Mouse (Mus musculus): ENCODE measurements around the gene Ssh2.
A peak's percentile ranks its signal among the peaks of the same experiment; 100 is the strongest.
"Not testable (repeated sequence)": the region's sequence is repeated elsewhere in the genome, so short reads cannot be mapped to it uniquely, and the experiment has no call there.

Gene Ssh2

DNA sequence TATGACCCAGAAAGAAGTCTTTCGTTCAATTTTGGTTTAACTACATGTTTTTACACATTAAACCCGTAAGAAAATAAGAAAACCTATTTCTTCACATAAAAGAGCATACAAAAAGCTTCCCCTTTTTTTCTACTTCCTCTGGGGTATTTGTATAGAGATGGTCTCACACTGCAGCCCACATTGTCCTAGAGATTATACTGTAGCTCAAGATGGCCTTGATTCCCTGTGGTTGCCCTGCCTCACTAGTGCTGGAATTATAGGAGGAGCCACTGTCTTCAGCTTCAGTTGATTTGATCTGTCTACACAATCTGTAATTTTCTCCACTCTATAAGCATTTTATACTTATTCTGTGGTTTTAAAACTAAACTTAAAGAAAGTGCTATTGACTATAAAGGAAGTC, 15.4 kb downstream of the Ssh2 start:
- DNase-seq (ENCODE audit: low spot score): no peak

DNA sequence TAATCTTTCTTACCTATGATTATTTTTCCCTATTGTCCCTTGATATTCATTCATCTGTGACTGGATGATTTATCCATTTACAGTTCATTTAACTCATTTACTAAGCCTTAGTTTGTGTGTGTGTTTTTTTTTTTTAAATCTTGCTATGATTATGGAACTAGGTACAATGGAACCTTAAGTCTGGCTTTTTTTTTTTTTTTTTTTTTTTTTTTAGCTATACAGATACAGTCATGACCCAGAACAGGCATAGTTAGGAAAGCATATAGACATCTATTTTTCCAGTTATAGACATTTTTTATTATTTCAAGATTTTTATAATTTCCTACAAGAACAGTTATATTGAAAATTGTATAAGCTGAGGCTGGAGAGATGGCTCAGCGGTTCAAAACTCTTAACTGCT, 19.2 kb downstream of the Ssh2 start:
- no peak for DNase-seq (ENCODE audit: low spot score)

DNA sequence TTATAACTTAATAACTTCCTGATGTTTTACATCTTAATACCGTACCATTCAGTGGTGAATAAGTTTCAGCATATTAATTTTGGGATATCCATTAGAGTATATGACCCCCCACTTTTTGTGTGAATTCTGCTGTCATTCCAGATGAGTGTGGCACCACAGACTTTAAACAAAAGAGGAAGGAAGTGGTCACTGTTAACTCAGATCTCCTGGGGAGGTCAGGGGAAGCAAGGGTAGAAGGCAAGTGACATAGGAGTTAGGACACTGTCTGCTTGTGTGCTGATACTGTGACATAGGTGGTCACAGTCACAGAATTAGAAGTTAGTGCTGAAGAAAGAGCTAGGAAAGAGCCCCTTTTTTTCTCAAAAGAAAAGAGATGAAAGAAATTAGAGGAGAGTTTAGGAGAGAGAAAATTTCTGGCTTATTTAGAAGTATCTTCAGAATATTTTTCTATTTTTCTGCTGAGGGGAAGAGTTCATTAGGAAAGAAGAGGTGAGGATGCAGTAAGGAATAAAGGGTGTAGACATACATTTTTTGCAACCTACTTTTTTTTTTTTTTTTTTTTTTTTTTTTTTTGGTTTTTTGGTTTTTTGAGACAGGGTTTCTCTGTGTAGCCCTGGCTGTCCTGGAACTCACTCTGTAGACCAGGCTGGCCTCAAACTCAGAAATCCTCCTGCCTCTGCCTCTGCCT, 23.7 kb downstream of the Ssh2 start:
- no peak for DNase-seq (ENCODE audit: low spot score)

DNA sequence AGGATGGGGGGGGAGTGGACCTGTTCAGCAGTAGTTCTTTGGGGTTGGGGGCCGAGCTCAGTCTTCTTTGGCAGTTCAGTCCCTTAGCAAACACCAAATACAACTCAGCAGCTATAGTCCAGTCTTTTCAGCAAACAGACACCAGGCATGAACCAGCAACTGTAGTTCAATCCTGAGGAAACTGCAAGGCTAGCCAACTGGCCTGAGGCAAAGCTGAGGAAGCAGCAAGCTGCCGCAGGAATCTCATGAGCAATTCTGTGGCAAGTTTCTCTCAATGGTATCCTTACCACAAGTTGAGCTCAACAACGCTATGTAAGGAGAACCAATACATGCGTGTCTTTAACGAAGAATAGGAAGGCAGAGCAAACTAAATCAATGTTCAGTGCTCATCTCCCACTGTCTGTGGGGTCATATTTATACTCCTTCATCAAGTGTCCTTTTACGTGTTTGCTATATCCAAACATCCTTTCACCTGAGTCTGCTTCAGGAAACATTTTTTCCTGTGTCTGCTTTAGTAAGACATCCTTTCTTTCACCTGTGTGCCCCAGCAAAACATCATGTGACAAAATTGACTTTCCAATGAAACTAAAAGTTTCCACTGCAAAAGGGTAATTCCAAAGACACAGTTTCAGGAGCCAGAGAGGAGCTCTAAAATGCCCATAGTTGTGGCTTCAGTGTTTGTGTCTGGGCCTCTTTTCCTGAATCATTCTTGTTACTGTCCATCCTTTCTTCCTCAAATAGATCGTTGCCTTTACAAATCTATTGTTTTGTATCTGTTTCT, 24.6 kb downstream of the Ssh2 start:
- no peak for DNase-seq (ENCODE audit: low spot score)

DNA sequence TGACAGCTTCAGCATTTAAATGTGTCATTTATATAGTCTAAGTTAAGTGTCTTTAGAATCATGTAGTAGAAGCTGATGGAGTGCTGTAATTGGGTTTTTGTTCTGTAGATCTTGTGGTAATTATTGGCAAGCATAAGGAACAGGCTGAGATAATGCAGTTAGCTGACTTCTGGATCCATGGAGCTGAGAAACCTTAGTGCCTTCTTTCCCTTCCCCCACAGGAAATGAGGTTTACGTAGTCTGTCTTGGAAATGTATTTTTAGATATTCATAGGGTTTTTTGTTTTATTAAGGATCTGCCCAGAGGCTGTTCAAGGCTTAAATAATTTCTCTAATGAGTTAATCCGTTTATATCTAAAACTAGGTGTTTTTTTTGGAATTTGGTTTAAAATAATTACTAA, 26.8 kb downstream of the Ssh2 start:
- DNase-seq (ENCODE audit: low spot score): no peak

DNA sequence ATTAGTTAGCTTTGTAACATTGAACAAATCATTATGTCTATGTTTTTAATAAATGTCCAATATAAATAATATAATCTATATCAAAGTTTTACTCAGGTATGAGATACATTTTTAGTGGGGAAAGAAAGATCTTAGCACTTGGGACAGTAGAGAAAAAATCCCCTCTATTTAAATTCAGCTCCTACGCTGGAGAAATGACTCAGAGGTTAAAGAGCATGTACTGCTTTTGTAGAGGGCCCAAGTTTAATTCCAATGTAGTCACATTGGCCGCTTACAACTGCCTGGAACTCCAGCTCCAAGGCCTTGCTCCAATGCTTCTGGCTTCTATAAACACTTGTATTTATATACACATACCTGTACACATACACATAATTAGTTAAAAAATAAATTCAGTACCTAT, 36.7 kb downstream of the Ssh2 start:
- DNase-seq (ENCODE audit: low spot score): no peak

DNA sequence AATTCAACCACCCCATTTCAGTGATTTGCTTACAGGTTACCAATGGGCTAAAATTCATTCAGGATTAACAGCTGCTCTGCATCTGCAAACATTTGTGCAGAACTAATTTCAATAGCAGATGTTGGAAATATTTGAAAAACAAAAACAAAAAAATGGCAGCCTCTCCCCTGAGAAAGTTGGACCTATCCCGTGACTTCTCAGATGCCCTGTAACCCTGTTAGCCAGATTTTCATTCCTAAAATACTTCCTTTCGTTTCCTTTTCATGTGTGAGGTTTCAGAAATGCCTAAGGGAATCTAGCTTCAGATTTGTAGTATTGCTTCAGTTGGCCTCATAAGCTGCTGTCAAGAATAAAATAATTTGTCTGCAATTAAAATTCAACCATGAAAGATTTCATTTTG, 43.4 kb downstream of the Ssh2 start:
- DNase-seq (ENCODE audit: low spot score): no peak

DNA sequence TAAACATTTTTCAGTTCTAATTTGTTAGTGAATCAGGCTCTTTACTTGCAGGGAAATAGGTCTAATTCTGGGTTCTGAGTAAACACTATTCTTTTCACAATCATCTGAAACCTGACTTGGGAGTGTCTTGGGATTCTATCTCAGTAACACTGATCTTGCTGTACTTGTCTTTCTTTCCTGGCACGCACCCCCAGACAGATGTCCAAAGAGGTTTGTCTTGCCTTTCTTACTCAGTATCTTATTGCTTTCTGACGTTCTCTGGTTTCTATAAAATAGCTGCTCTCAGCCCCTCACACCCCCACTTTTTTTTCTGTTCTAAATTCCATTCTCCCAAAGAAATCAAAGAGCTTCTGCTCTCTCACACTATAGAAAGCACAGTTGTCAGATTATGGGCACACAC, 51.3 kb downstream of the Ssh2 start:
- no peak for DNase-seq (ENCODE audit: low spot score)

DNA sequence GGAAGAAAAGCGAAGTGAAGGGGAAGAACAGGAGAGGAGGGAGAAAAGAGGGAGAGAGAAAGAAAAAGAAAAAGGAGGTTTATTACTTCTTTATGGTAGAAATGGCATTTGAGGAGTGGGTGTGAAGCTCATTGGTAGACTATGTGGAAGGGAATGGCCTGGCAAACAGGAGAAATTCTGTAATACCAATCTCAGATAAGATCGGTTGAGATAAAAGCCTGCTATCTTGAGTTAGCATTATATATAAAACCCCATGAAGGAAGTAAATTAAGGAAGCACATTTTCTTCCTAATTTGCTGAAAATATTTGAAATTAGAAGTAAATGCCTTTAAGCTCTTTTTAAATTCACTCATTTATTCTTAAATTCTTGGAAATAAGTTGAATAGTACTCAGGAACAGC, 59.9 kb downstream of the Ssh2 start:
- no peak for DNase-seq (ENCODE audit: low spot score)

DNA sequence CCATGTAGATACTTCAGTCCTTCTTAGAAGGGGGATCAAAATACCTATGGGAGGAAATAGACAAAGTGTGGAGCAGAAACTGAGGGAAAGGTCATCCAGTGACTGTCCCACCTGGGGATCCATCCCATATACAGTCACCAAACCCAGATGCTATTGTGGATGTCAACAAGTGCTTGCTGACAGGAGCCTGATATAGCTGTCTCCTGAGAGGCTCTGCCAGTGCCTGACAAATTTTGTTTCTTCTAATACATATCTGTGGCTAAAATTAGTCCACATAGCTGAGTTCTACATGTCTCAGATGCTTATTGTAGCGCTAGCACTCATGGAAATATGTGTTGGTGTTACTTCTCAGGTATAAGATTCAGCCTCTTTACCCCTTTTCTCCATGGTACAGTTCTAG, 62.5 kb downstream of the Ssh2 start:
- not testable (repeated sequence) for DNase-seq (ENCODE audit: low spot score)

DNA sequence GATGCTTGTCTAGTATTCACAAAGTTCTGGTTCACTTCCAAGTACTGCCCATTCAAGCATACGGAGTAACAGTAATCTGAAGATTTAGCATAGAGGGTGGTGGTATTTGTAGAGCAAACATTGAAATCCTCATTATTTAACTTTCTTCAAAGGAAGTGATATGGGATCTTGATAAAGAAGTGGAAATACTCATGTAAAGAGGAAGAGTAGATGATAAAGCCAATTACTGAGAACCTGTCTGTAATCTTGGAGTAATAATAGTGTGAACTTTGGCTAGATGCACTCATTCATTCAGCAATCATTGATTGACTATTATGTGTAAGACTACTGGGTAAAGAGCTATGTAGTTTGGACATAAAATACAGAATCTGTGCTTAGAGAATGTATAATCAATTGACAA, 64.1 kb downstream of the Ssh2 start:
- DNase-seq (ENCODE audit: low spot score): no peak

DNA sequence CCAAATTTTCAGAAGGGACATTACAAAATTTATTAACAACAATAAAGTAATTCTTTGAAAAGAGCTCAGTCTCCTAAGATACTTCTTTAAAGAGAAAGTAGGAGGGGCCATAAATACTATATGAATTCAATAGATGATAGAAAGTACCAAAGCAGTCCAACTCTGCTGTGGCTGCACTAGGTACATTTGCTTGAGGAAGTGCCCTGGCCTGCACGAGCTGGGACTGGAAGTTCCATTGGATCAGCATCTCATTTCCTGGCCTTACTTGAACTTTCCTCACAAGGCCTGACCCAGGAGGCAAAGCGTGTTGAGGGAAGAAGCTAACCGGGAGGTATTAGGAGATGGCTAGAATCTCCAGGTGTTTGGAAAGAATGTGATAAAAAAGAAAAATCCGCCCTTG, 75.4 kb downstream of the Ssh2 start:
- no peak for DNase-seq (ENCODE audit: low spot score)

DNA sequence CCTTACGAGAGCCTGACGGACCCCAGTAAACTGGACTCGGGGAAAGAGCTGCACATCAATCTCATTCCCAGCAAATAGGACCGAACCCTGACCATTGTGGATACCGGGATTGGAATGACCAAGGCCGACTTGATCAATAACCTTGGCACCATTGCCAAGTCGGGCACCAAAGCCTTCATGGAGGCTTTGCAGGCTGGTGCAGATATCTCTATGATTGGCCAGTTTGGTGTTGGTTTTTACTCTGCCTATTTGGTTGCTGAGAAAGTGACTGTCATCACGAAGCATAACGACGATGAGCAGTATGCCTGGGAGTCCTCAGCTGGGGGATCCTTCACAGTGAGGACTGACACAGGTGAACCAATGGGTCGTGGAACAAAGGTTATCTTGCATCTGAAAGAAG, 77.6 kb downstream of the Ssh2 start:
- not testable (repeated sequence) for DNase-seq (ENCODE audit: low spot score)

DNA sequence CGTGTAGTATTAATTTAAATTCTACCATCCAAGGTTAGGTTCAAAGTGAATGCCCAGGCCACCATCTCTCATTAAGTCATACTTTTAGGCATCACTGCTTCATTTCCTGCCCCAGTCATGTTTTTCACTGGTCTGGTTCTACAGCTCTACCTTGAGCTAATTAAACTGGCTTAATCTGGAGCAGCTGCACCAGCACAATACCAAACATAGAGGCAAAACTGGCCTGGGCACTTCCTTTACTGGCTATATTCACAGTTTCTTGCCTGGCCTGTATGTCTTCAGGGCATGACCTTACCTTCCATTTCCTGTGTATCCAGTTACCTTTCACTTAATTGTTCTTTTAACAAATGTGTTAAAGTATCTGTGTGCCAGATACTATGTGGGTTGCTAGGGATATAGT, 81.2 kb downstream of the Ssh2 start:
- no peak for DNase-seq (ENCODE audit: low spot score)

DNA sequence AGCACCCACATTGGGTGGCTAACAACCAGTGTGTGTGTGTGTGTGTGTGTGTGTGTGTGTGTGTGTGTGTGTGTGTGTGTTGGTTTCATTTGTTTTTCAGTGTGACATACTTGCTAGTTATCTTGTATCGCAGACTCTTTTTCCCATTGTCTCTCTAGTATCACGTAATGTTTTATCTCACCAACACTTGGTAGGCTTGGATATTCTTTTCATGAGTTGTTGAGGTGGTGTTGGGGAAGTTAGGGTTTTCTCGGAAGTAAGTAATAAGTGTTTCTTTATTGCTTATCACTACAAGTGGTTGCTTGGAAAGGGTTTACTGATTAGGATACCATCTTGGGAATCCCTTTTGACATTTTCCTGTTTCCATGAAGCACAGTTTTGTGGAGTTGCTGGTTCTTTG, 91.1 kb downstream of the Ssh2 start:
- DNase-seq (ENCODE audit: low spot score): no peak

DNA sequence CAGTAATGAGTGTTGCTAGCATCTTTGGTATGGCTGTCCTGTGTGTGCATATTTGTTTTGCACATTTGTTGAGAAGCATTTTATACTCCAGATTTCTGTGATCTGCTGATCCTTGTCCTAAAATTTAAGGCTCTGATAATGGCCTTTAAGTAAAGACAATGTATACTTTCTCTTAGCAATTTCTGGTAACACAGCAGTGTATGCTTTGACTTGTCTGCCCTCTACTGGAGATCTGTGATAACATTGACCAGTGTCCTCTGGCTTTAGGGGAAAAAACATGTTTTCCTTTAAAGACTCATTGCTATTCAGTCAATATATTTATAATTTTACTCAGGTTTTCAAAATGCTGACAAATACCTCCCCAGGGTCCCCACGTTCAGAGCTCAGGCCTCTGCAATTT, 92.4 kb downstream of the Ssh2 start:
- no peak for DNase-seq (ENCODE audit: low spot score)

DNA sequence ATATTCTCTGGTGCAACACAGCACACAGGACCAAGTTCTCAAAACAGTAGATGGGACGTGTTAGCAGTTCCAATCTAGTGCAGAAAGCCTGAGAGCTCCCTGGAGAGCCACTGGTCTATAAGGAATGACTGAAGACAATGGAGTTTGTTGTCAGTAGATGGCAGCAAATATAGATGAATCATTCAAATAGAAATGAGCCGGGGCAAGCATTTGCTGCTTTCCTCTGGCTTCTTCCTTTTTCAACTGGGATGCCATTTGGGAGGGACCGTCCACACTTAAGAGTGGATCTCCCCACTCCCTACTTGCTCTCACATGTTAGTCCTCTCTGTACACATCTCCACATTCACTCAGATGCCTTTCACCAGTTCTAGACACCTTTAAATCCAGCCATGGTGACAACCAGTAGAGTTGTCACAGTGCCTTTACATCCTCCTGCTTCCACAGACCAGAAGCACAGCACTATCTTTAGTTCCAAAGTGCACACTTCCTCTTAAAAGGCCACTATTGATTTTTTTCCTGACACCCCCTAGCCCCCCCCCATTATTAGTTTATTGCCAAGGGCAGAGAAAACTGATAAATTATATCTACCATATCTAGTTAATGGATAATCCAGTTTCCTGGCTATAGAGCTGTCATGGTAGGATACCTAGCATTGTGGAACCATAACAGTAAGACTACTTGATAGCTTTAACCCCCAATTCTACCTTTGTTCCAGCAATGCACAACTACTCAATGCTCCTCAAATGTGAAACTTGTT, 101.8 kb downstream of the Ssh2 start:
- no peak for DNase-seq (ENCODE audit: low spot score)

DNA sequence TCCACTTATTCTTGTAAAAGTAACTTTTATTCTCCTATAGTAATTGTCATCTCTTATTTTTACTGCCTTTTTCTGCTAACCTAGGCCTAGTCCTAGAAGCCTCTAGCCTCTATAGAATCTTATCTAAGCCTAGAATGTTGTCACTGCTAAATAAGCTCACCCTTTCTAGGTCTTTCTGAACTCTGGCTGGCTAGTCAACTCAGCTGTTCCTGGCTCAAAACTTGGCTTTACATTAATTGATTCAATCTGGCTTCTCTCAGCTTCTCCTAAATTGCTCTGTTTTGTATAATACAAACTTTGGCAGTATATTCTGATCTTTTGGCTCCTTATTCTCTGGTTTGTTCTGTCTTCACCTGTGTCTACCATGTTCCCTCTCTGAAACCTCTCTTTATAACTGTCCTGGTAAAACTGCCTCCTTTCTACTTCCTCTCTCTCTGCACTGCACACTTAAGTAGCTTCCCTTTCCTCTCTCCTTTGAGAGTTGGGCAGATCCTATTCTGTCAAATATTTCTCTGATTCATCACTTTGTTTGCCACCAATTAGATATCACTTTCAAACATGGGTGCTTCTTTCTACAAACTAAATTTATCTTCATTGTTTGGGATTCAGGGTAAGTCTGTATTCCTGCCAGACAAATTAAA, 102.5 kb downstream of the Ssh2 start:
- DNase-seq (ENCODE audit: low spot score): no peak

DNA sequence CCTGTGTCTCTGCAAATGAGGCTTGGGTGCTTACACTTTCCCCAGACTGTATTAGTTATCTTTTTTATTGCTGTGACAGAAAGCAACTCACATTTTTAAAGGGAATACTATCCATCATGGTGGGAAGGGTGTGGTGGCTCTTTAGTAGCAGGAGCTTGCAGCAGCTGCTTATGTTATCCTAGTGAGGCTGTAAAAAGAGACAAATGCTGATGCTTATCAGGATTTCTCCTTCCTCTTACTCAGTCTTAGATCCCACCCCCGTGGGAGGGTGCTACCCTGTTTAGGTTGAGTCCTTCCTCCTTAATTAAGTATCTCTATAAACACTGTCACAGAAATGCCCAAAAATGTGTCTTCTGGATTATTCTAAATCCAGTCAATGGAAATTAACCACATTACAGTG, 105.1 kb downstream of the Ssh2 start:
- no peak for DNase-seq (ENCODE audit: low spot score)

DNA sequence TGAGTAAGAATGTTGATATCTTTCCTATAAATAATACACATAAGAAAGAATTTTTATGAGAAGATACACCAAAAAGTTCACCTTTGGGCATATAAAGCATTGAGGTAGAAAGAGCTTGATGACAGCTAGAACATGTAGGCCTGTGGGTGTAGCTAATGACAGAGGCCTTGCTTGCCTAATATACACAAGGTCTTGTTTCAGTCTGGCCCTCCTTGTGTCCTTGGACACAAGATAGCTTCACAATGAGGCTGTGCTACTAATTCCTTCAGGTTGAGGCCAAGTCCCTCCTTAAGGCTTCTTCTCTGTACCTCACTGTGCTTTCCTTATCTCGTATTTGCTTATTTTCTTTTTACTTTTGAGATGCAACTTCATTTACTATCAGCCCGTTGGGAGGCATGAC, 114.4 kb downstream of the Ssh2 start:
- DNase-seq (ENCODE audit: low spot score): peak; percentile 67

DNA sequence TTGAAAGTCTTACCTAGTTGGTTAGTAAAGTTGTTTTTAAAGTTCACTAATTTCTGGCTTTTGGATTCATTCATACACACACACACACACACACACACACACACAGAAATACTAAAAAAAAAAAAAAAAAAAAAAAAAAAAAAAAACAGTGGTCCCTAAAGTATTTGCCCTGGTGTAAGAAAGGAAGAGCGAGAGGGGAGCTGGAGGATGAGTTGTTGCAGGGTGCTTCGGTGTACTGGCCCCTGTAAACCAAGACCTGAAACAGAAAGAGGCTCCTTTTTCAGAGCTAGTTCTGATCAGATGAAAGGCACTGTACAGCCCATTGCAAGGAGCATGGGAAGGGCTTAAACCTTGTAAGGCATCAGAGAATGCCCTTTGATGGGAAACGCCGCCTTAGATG, 131.2 kb downstream of the Ssh2 start:
- DNase-seq (ENCODE audit: low spot score): no peak

DNA sequence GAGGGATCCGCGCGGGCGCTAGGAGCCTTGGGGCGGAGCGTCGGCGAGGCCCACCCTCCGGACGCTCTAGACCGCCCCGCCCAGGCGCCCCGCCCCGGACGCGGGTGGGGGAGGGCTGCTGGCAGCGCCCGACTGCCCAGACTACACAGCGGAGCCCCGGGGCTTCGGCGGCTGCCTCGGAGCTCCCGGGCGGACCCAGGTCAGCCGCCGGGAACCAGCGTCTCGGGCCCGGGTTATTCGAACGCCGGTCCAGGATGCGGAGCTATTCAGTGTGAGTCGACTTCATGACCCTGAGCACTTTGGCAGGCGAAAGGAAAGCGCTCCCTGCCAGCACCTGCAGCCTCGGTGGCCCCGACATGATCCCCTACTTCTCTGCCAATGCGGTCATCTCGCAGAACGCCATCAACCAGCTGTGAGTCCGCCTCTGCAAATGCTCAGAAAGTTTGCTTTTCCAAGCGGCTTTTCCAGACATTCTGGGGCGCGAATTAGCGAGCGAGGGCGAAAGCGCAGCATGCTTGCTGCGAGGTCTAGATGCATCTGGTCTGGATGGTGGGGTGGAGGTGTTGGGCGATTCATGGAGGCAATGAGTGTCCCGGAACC, 132.2 kb downstream of the Ssh2 start:
- peak; percentile 88 for DNase-seq (ENCODE audit: low spot score)
